Mouse (Mus musculus) right cerebral cortex, postnatal 14 days (tissue): ENCODE measurements at regions not wholly inside any gene's neighbourhood (a gene's known extent, or its start where the extent isn't known, plus 50 kb on each side); places are given as distances from the start of the nearest gene placed in this dataset.

Experiments
- DNase-seq: peaks from one replicate; pipeline ENCODE4 v3.0.0; 2022

DNA sequence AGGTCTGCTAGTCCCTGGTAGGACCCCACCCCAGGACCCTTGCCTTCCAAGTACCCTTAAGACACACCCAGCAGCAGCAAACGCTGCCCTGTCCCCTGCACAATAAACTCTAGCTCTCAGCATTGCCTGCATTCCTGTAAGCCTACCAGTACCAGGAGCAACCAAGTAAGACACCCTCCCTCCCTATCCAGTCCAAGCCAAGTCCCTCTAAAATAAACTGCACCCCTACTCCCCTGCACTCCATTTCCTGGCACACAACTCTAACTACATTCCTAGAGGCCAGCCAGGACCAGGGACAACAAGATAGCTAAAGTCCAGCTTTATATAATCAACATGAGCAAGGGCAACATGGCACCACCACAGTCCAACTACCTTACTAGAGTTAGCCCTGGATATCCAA, 103.5 kb downstream of the Ids start:
- no peak for DNase-seq

DNA sequence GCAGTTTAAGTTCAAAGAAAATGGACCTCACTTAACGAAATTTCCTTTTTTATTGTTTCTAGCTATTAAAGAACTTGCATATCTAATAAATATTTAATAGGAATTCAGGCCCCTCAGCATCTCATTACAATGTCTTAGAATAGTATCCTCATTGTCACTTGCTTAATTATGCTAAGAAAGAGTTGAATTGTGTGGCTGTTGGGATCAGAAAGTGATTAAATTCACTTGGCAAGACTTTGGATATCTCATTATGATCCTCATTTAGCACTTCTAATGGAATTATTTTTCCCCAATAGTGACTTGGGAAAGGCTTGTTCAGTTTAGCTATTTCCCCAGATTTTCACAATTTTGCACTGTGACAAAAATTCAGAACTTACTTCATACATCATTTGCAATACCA, 148.9 kb downstream of the Ids start:
- no peak for DNase-seq

DNA sequence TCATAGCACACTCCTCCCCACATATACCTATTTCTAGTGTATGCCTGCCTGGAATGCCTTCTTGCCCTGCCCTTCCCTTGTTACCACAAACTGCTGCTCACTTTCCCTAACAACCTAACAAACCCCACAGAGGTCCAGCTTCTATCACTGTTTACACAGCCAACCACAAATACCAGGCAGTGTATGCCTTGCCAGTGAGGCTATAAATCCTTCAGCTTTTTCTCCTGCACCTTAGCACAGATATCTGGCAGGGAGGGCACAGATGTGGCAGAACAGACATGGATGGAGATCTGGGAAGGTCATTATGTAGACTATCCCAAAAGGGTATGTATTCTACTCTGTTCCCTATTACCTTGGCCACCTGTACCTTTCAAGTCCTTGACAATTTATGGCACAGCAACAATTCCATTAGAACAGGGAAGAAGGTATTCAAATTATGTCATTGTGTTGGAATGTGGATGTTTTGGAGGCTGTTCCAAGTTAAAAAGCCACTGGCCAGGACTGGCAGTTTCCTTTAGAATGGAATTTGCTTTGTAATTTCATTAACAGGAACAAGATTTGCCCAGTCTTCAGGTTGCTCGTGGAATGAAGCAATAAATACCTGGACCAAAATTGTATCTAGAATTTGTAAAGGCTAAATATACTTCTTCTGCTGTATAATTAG, 180.3 kb downstream of the Ids start:
- DNase-seq = no peak

- DNase-seq = no peak
These were observed 195.1 kb downstream of the Ids start for GRCm38 (mm10) chrX:70169737-70170136.

- DNase-seq = peak; percentile 10
These were observed 203.9 kb downstream of the Ids start for GRCm38 (mm10) chrX:70161011-70161410.
